Mouse (Mus musculus) neural tube, embryonic 13.5 days (tissue): Measurements from ENCODE around the gene Kctd13. TPM values are rescaled to one million over a fixed set of nuclear protein-coding genes. Genes with fewer than 3 reads are reported as not detected.
A peak's percentile ranks its signal among the peaks of the same experiment; 100 is the strongest.

Source experiments
- ATAC-seq: fragments of 200-750 bp; cut with Nextera tagmentation; 2 replicates; pipeline ENCODE4 v1.8.0; 2017; ENCODE audit warnings: low read depth, mild to moderate bottlenecking, moderate TSS enrichment, moderate library complexity
- H3K27ac ChIP-seq: fragments of 300-500 bp; sonication (generic); replicated peaks from 2 replicates; pipeline ENCODE4 v1.5.1; 2015; ENCODE audit warnings: moderate library complexity, mild to moderate bottlenecking, inconsistent platforms
- H3K27me3 ChIP-seq: fragments of 300-500 bp; sonication (generic); 2 replicates; pipeline ENCODE4 v1.6.1; 2015; ENCODE audit warnings: mild to moderate bottlenecking, inconsistent platforms
- H3K36me3 ChIP-seq: fragments of 300-500 bp; sonication (generic); 2 replicates; pipeline ENCODE4 v1.6.1; 2015; ENCODE audit warnings: mild to moderate bottlenecking, inconsistent platforms
- H3K4me1 ChIP-seq: fragments of 300-500 bp; sonication (generic); replicated peaks from 2 replicates; pipeline ENCODE4 v1.6.1; 2015; ENCODE audit warnings: inconsistent platforms
- H3K4me2 ChIP-seq: fragments of 300-500 bp; sonication (generic); 2 replicates; pipeline ENCODE4 v1.6.1; 2015; ENCODE audit warnings: inconsistent platforms, mild to moderate bottlenecking, moderate library complexity
- H3K4me3 ChIP-seq: fragments of 300-500 bp; sonication (generic); 2 replicates; pipeline ENCODE4 v1.5.1; 2015; ENCODE audit warnings: mild to moderate bottlenecking, inconsistent platforms
- H3K9ac ChIP-seq: fragments of 300-500 bp; sonication (generic); 2 replicates; pipeline ENCODE4 v1.6.1; 2015; ENCODE audit warnings: moderate library complexity, mild to moderate bottlenecking, inconsistent platforms
- H3K9me3 ChIP-seq: fragments of 300-500 bp; sonication (generic); 2 replicates; pipeline ENCODE4 v1.6.1; 2016; ENCODE audit warnings: inconsistent platforms
- WGBS: fragments of 180-500 bp; shearing (Covaris S2); methylation state at CpG from one replicate; pipeline ENCODE4 v1.1.7; 2015; 5-methylcytosine and 5-hydroxymethylcytosine counted together
- polyA plus RNA-seq: library from polyadenylated mRNA; unstranded; fragments of >200 nt; fragmentation: Nextera tagmentation; extraction: Ambion mirVana; gene quantifications from 2 replicates; pipeline ENCODE4 v1.2.1, GENCODE M21; 2015

Gene Kctd13
- polyA plus RNA-seq, 1 experiment from 2014 or later, result 99.3 TPM

DNA sequence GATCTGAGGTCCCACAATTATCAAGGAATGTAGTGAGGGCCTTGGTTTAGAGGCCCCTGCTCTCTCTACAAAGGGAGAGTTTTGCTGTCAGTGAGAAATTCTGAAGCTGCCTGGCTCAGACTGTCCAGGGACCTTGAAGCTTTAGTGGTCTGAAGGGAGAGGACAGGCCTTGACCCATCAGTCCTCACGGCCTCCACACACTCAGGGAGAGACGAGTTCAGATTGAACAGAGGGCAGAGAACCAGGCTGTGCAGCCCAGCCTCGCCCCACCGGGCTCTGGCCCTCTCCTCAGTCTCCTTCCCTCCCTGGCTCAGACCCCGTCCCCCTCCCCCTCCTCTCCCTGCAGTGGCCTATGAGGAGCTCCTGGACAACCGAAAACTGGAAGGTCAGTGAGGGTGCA, 38.7 kb downstream of the Kctd13 start:
- H3K4me1 ChIP-seq, result no peaks in the 10 kb centered on the region
- no peak overlapping the region for H3K4me3 ChIP-seq
- H3K9me3 ChIP-seq, result no peaks in the 10 kb centered on the region
- WGBS, result 69% methylated on average over 6 of the region's 6 CpGs
- ATAC-seq, result no peak
- no peak overlapping the region for H3K27ac ChIP-seq
- H3K36me3 ChIP-seq, result peaks cover 92% of the 10 kb centered on the region
- peaks cover 17% of the 10 kb centered on the region for H3K27me3 ChIP-seq
- H3K9ac ChIP-seq, result no peak overlapping the region
- no peak overlapping the region for H3K4me2 ChIP-seq

DNA sequence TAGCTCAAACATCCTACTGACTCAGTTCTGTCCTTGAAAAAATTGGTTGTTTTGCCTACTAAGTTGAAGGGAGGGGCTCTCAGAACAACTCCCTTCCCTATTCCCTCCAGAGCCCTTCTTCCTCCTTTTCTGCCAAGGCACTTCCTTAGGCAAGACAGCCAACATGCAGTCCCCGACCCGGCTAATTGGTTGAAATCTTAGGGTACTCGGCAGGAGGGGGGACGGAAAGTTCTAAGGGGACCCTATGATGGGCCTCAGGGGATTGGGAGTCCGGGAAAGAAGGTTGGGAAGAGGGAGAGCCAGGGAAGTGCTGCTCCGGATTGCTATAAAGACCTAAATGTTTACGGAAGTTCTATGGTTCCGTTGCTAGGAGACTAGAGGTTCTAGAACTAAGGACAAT, 46.8 kb downstream of the Kctd13 start:
- peak overlapping the region; percentile 99 for H3K4me3 ChIP-seq
- peaks cover 49% of the 10 kb centered on the region for H3K36me3 ChIP-seq
- H3K27ac ChIP-seq, result 0 out of 2 replicates have a peak overlapping the region, but pooled peaks have one; percentile 52
- peaks cover 20% of the 10 kb centered on the region for H3K4me1 ChIP-seq
- no peaks in the 10 kb centered on the region for H3K9me3 ChIP-seq
- H3K4me2 ChIP-seq, result peak overlapping the region; percentile 91
- ATAC-seq, result peak; percentile 7
- H3K27me3 ChIP-seq, result no peaks in the 10 kb centered on the region
- WGBS, result 11% methylated on average over 8 of the region's 8 CpGs
- no peak overlapping the region for H3K9ac ChIP-seq

DNA sequence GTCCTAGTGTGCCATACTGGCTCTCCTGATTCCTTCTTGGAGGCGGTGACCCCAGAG, 47.0 kb downstream of the Kctd13 start, which contains the start of gene Cdipt:
Gene Cdipt (plus strand): TSS at position 22 of the 57 bp plus-strand sequence.
- Histone ChIP-seq H3K9ac (peak within 1 kb of the TSS; percentile 98), H3K27me3 (no peaks in the 10 kb centered on the region), H3K9me3 (no peaks in the 10 kb centered on the region), H3K4me3 (peak within 1 kb of the TSS; percentile 99), H3K27ac (peak within 1 kb of the TSS; percentile 98), H3K4me1 (peaks cover 20% of the 10 kb centered on the region), H3K4me2 (peak within 1 kb of the TSS; percentile 91), H3K36me3 (peaks cover 48% of the 10 kb centered on the region)
- ATAC-seq, result no peak
- 0% methylated on average over 1 of the region's 1 CpGs for WGBS

DNA sequence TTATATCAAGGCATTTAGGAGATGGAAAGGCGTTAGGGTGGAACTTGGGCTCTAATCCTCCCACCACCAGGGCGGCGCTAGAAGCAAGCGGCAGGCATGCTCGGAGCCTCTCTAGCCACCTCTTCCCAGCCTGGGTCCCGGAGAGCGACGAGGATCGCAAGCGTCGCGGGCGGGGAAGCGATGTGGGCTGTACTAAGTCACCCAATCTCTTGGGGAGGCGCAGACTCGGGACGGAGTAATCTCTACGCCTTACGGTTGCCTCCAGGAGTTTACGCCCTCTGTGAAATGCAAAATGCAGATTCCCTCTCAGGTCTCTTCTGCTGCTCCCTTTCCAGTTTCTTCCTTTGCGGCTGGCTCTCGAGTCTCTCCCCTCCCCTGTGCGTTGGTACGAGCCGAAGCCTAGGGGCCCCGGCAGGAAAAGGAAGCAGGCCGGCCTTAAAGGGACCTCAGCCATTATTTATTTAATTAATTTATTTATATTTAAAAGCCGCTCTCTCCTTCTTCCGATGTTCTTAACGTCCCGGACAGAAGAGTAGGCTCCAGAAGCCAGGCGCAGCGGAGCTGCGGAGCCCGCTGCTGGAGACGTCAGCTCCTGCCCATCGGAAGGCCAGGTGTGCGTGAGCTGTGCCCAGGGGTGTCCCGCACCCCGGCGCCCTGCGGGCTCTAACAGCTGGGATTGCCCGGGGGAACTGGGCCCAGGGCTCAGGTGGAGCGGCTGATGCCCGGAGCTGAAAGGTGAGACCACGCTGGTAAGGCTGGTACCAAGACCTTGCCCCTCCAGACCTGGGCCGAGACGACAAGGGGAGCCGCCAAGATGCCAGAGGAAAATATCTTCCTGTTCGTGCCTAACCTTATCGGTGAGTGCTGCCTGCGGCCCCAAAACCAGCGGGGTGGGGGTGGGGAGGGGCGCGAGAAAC, 47.5 kb downstream of the Kctd13 start, which contains the start of gene Cdiptos:
Gene Cdiptos (minus strand): TSS at position 149 of the 917 bp plus-strand sequence.
- ATAC-seq, result peak; percentile 96
- H3K9ac ChIP-seq, result peak within 1 kb of the TSS; percentile 98
- H3K27ac ChIP-seq, result peak within 1 kb of the TSS; percentile 98
- under 1% methylated on average over 55 of the region's 55 CpGs for WGBS
- H3K4me3 ChIP-seq, result peak within 1 kb of the TSS; percentile 99
- peak within 1 kb of the TSS; percentile 91 for H3K4me2 ChIP-seq
- H3K4me1 ChIP-seq, result peaks cover 20% of the 10 kb centered on the region
- H3K36me3 ChIP-seq, result peaks cover 47% of the 10 kb centered on the region
- H3K9me3 ChIP-seq, result no peaks in the 10 kb centered on the region
- no peaks in the 10 kb centered on the region for H3K27me3 ChIP-seq

DNA sequence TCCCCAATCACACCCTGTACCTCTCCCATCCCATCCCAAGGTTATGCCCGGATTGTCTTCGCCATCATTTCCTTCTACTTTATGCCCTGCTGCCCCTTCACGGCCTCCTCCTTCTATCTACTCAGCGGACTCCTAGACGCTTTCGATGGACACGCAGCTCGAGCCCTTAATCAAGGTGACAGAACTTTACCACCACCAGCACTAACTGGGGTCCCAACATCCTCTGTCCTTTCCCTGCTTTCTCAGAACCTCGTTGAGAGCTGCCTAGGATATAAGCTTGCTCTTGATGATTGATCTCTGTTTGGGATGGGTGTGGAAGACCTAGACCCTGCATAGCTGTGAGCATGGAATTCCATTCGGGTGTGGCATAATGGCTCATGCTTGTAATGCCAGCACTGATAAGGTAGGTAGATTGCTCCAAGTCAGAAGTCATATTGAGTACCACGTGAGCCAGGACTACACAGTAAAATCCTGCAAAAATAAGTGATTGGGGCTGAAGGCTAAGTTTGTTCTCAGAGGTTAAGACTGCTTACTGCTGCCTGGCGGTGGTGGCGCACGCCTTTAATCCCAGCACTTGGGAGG, 48.3 kb downstream of the Kctd13 start:
- H3K4me3 ChIP-seq, result peak overlapping the region; percentile 99
- peak overlapping the region; percentile 98 for H3K27ac ChIP-seq
- ATAC-seq, result no peak
- peaks cover 44% of the 10 kb centered on the region for H3K36me3 ChIP-seq
- H3K4me1 ChIP-seq, result peaks cover 20% of the 10 kb centered on the region
- 29% methylated on average over 14 of the region's 14 CpGs for WGBS
- no peaks in the 10 kb centered on the region for H3K27me3 ChIP-seq
- peak overlapping the region; percentile 91 for H3K4me2 ChIP-seq
- H3K9ac ChIP-seq, result peak overlapping the region; percentile 98
- no peaks in the 10 kb centered on the region for H3K9me3 ChIP-seq

DNA sequence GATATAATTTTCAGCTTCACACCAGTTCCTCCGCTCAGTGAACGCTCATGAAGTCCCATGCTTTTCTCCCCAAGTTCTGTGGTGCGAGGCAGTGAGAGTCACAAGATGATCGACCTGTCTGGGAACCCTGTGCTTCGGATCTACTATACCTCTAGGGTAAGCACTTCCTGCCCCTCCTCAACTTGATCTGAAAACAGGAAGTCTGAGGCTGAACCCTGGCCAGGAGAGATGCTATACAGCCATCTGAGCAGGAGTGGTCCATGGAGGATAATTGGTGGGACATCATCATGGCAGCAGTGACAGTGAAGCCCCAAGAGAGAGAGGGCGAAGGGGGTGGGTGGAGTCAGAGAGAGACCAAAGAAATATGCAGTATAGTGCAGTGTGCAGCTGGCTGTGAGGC, 50.2 kb downstream of the Kctd13 start:
- no peaks in the 10 kb centered on the region for H3K27me3 ChIP-seq
- WGBS, result 95% methylated on average over 6 of the region's 6 CpGs
- H3K4me1 ChIP-seq, result peaks cover 20% of the 10 kb centered on the region
- H3K4me3 ChIP-seq, result no peak overlapping the region
- ATAC-seq, result no peak
- no peak overlapping the region for H3K4me2 ChIP-seq
- H3K27ac ChIP-seq, result no peak overlapping the region
- H3K9ac ChIP-seq, result no peak overlapping the region
- H3K36me3 ChIP-seq, result peaks cover 37% of the 10 kb centered on the region
- no peaks in the 10 kb centered on the region for H3K9me3 ChIP-seq

DNA sequence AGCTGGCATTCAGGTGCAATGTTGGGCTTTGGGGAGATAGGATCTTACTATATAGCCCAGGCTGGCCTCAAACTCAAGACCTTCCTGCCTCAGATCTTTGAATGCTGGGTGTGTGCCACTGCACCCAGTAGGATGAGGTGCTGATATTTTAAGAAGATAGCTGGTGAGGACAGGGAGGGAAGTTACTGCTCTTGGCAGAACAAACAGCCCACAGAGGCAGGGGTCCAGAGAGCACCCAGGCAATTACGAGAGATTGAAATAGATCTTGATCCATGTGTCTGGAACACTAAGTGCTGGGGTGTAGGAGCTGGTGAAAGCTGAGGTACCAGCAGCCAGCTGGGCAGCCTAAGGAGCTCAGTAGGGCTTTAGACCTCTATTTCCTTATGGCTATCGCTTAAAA, 52.9 kb downstream of the Kctd13 start:
- Histone ChIP-seq H3K9ac (no peak overlapping the region), H3K27ac (no peak overlapping the region), H3K4me1 (peaks cover 16% of the 10 kb centered on the region), H3K36me3 (peaks cover 37% of the 10 kb centered on the region), H3K9me3 (no peaks in the 10 kb centered on the region), H3K4me2 (no peak overlapping the region), H3K27me3 (no peaks in the 10 kb centered on the region), H3K4me3 (no peak overlapping the region)
- 95% methylated on average over 2 of the region's 2 CpGs for WGBS
- no peak for ATAC-seq

DNA sequence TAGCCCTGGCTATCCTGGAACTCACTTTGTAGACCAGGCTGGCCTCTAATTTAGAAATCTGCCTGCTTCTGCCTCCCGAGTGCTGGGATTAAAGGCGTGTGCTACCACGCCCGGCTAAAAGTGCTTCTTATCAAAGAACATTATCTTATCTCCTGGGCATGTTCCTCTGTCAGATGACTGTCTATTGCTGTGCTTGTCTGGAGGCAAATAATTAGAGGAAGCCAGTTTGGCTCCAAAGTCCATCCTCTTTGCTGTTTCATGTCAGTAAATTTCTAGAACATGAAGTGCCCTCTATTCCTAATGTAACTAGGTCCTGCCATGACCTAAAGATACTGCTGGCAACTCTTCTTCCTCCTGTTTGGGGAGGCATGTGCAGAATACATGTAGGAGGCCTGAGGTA, 53.4 kb downstream of the Kctd13 start:
- 96% methylated on average over 4 of the region's 4 CpGs for WGBS
- peaks cover 37% of the 10 kb centered on the region for H3K36me3 ChIP-seq
- no peak for ATAC-seq

DNA sequence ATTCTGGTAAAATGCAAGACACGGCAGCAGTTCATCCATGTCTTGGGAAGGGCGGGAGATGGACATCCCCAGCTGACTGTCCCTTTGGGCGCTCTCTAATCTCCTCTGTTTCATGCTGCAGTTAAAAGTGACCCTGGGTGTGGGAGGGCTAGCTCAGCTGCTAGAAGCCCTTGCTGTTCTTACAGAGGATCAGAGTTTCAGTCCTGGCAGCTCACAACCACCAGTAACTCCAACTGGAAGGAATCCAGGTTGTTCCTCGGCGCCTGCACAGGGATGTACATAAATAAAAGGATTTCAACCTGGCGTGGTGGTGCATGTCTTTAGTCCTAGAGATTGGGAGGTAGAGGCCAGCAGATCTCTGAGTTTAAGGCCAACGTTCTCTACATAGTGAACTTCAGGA, 54.4 kb downstream of the Kctd13 start:
- no peak overlapping the region for H3K9ac ChIP-seq

More for the DNA sequence above, 53.4 kb downstream of the Kctd13 start:
- no peak overlapping the region for H3K4me2 ChIP-seq
- H3K4me1 ChIP-seq, result peaks cover 13% of the 10 kb centered on the region
- no peak overlapping the region for H3K4me3 ChIP-seq
- no peak overlapping the region for H3K27ac ChIP-seq
- no peaks in the 10 kb centered on the region for H3K27me3 ChIP-seq
- H3K9ac ChIP-seq, result no peak overlapping the region
- H3K9me3 ChIP-seq, result no peaks in the 10 kb centered on the region

DNA sequence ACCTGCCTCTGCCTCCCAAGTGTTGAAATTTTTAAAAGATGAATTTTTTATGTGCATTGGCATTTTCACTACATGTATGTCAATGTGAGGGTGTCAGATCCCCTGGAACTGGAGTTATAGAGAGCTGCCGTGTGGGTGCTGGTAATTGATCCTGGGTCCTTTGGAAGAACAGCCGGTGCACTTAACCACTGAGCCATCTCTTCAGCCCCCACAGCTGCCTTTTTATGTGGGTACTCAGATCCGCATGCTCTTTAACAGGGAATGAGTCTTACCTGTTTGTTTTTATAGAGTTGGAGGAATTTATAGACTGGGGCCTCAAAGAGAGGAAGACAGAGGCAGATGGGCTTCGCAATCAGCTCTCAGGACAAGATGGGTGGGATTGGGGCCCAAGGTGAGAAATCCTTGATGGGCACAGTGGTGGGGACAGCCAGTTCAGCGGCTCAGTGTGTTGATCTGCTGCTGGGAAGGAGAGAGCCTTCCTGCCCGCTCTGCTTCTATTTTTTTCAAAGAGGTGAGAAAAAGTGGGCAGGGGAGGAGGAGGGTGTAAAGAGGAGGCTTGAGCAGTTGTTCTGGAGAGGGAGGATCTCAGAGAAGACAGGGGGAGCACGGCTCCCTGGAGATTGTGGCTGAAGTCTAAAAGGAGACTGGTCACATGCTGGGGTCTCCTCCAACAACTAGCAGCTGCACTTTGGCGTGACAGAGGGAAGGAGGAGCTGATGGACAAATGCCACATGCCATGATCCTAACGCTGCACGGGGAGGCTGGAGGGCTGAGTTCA, 56.2 kb downstream of the Kctd13 start:
- Histone ChIP-seq H3K9me3 (no peaks in the 10 kb centered on the region), H3K4me3 (no peak overlapping the region), H3K27ac (no peak overlapping the region), H3K4me1 (no peaks in the 10 kb centered on the region), H3K36me3 (peaks cover 16% of the 10 kb centered on the region), H3K27me3 (no peaks in the 10 kb centered on the region), H3K9ac (no peak overlapping the region), H3K4me2 (no peak overlapping the region)
- 58% methylated on average over 10 of the region's 10 CpGs for WGBS
- no peak for ATAC-seq

More for the DNA sequence above, 54.4 kb downstream of the Kctd13 start:
- H3K36me3 ChIP-seq, result peaks cover 34% of the 10 kb centered on the region
- peaks cover 3% of the 10 kb centered on the region; the same call in 1 of the 2 replicates for H3K4me1 ChIP-seq
- no peak overlapping the region for H3K27ac ChIP-seq
- ATAC-seq, result no peak
- no peak overlapping the region for H3K4me3 ChIP-seq
- H3K27me3 ChIP-seq, result no peaks in the 10 kb centered on the region
- H3K9me3 ChIP-seq, result no peaks in the 10 kb centered on the region
- 83% methylated on average over 7 of the region's 7 CpGs for WGBS
- no peak overlapping the region for H3K4me2 ChIP-seq

DNA sequence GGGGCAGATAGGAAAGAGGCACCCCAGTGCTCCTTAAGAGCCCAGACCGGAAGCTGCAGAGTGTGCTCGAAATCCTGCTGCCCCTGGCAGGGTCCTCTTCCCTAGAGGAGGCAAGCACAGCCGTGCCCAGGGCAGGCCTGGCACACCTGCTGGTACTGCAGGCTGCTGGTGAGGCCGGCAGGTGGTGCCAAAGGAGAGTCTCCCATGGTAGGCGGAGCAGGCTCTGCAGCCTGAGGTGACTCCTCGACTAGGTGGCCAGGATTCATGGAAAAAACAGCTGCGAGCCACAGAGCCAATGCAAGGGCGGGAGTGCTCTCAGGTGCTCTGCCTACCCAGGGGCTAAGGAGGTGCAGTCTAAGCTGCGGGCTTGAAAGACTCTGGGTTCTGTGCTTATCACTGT, 57.6 kb downstream of the Kctd13 start:
- Histone ChIP-seq H3K4me2 (no peak overlapping the region), H3K36me3 (peaks cover 3% of the 10 kb centered on the region; the same call in 1 of the 2 replicates), H3K9me3 (no peaks in the 10 kb centered on the region), H3K27ac (no peak overlapping the region), H3K27me3 (no peaks in the 10 kb centered on the region), H3K9ac (no peak overlapping the region), H3K4me3 (no peak overlapping the region), H3K4me1 (no peaks in the 10 kb centered on the region)
- WGBS, result 52% methylated on average over 9 of the region's 9 CpGs
- no peak for ATAC-seq

DNA sequence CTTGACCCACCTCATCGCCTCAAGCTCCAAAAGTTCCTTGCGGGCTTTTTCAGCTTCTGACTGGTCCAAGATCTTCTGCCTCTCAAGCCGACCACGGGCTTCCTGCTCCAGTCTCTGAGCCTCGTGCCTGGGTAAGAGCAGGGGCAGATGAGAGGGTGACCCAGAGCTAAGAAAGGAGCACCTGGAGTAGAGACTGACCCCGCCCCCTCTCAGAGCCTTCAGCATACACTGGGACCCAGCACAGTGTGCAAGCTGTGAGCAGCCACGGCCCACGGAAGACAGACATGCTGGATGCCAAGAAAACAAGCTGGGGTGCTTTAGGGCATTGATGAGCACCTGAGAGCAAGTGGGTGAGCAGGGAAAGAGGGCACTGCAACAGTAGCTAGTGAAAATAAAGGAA, 60.1 kb downstream of the Kctd13 start:
- Histone ChIP-seq H3K36me3 (no peaks in the 10 kb centered on the region), H3K27me3 (no peaks in the 10 kb centered on the region), H3K9me3 (no peaks in the 10 kb centered on the region), H3K27ac (no peak overlapping the region), H3K4me3 (no peak overlapping the region), H3K4me1 (no peaks in the 10 kb centered on the region), H3K9ac (no peak overlapping the region), H3K4me2 (no peak overlapping the region)
- ATAC-seq, result no peak
- WGBS, result 70% methylated on average over 8 of the region's 8 CpGs
